Mouse (Mus musculus) erythroblast, embryonic 14.5 days (primary cell): ENCODE measurements around the gene Drd4.

ENCODE experiments used
- GATA1 ChIP-seq: IDR thresholded peaks from 2 replicates; pipeline ENCODE4 v1.6.1; 2012; ENCODE audit warnings: low read length, inconsistent platforms, mixed read lengths
- TAL1 ChIP-seq: IDR thresholded peaks from 3 replicates; pipeline ENCODE4 v1.6.1; 2012; ENCODE audit warnings: low read length, inconsistent platforms, mixed read lengths

- TF ChIP-seq GATA1 = no peak
- no peak for TF ChIP-seq TAL1
Measured at GRCm38 (mm10) chr7:141343696-141344095, 51.9 kb downstream of the Drd4 start.
